Mouse (Mus musculus) hindbrain, embryonic 12.5 days (tissue): Measurements from ENCODE around the gene Fbrs. TPM values are rescaled to one million over a fixed set of nuclear protein-coding genes. Genes with fewer than 3 reads are reported as not detected.
A peak's percentile ranks its signal among the peaks of the same experiment; 100 is the strongest.

Experiments
- ATAC-seq: fragments of 200-750 bp; cut with Nextera tagmentation; 2 replicates; pipeline ENCODE4 v1.8.0; 2017; ENCODE audit warnings: moderate TSS enrichment; ENCODE audit not compliant: low FRiP score
- H3K27ac ChIP-seq: fragments of 300-500 bp; sonication (generic); 2 replicates; pipeline ENCODE4 v1.5.1; 2016; ENCODE audit warnings: mild to moderate bottlenecking
- H3K27me3 ChIP-seq: fragments of 300-500 bp; sonication (generic); 2 replicates; pipeline ENCODE4 v1.6.1; 2016; ENCODE audit warnings: mild to moderate bottlenecking
- H3K36me3 ChIP-seq: fragments of 300-500 bp; sonication (generic); 2 replicates; pipeline ENCODE4 v1.6.1; 2016; ENCODE audit warnings: mild to moderate bottlenecking
- H3K4me1 ChIP-seq: fragments of 300-500 bp; sonication (generic); 2 replicates; pipeline ENCODE4 v1.6.1; 2016
- H3K4me2 ChIP-seq: fragments of 300-500 bp; sonication (generic); replicated peaks from 2 replicates; pipeline ENCODE4 v1.6.1; 2016; ENCODE audit warnings: mild to moderate bottlenecking
- H3K4me3 ChIP-seq: fragments of 300-500 bp; sonication (generic); 2 replicates; pipeline ENCODE4 v1.5.1; 2016; ENCODE audit warnings: mild to moderate bottlenecking
- H3K9ac ChIP-seq: fragments of 300-500 bp; sonication (generic); 2 replicates; pipeline ENCODE4 v1.6.1; 2016; ENCODE audit warnings: mild to moderate bottlenecking, moderate library complexity
- H3K9me3 ChIP-seq: fragments of 300-500 bp; sonication (generic); replicated peaks from 2 replicates; pipeline ENCODE4 v1.6.1; 2016; ENCODE audit warnings: mild to moderate bottlenecking
- WGBS: fragments of 180-500 bp; shearing (Covaris S2); methylation state at CpG from one replicate; pipeline ENCODE4 v1.1.7; 2016; 5-methylcytosine and 5-hydroxymethylcytosine counted together
- polyA plus RNA-seq: library from polyadenylated mRNA; unstranded; fragments of >200 nt; fragmentation: Nextera tagmentation; extraction: Ambion mirVana; gene quantifications from 2 replicates; pipeline ENCODE4 v1.2.1, GENCODE M21; 2016

The Fbrs gene
- polyA plus RNA-seq, 1 experiment from 2014 or later: 14.4 TPM

DNA sequence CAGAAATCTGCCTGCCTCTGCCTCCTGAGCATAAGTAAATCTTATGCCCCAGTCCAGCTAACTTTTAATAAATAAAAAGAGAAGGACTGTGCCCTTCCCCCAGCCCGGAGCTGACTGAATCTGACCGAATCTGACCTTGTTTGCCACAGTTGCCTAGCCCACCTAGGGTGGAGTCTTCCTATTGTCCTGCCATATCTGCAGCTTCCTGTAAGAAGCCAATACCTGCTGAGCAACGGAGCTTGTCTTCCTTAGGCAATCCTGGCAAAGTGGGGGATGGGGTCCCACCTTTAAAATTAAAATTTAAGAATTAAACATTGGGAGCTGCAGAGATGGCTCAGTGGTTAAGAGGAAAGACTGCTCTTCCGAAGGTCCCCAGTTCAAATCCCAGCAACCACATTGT, 12.4 kb upstream of the Fbrs start:
- no peak overlapping the region for H3K27ac ChIP-seq
- H3K4me1 ChIP-seq: peaks cover 7% of the 10 kb centered on the region
- H3K4me2 ChIP-seq: no peak overlapping the region
- no peaks in the 10 kb centered on the region for H3K9me3 ChIP-seq
- 92% methylated on average over 4 of the region's 4 CpGs for WGBS
- H3K36me3 ChIP-seq: peaks cover 35% of the 10 kb centered on the region
- no peaks in the 10 kb centered on the region for H3K27me3 ChIP-seq
- H3K9ac ChIP-seq: no peak overlapping the region
- ATAC-seq: no peak
- no peak overlapping the region for H3K4me3 ChIP-seq

DNA sequence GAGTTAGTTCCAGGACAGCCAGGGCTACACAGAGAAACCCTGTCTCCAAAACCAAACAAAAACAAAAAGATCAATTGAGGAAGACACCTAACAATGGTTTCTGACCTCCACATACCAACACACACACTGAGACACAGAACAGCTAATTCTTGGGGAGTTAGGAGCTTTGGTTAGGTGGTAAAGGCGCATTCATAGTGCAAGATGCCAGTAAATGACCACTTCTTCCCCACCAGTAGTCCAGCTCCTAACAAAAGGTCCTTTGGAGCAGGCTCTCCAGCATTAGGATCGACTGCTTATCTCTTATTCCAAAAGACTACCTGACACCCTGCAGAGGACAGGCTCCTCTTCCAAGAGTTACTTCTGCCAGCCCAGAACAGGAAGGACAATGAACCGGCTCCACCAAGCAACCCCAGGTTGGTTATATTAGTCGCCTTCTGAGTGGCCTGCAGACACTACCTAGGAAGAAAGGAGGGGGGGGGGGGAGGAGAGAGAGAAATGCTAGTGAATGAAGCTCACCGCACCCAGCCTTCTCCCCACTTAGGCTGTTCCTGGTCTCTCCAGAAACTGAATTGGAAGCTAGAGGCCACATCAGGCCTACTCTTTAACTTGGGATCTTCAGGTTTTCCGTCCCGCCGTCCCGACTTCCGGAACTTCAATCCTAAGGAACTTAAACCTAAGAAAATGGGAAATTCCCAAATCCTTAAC, 8.8 kb upstream of the Fbrs start:
- H3K36me3 ChIP-seq: peaks cover 41% of the 10 kb centered on the region
- H3K9me3 ChIP-seq: no peaks in the 10 kb centered on the region
- peaks cover 17% of the 10 kb centered on the region for H3K4me1 ChIP-seq
- H3K27ac ChIP-seq: peak overlapping the region; percentile 98
- ATAC-seq: peak; percentile 47
- H3K4me2 ChIP-seq: peak overlapping the region; percentile 76
- H3K27me3 ChIP-seq: no peaks in the 10 kb centered on the region
- peak overlapping the region; percentile 71 for H3K9ac ChIP-seq
- WGBS: 9% methylated on average over 10 of the region's 10 CpGs
- peak overlapping the region; percentile 89 for H3K4me3 ChIP-seq

DNA sequence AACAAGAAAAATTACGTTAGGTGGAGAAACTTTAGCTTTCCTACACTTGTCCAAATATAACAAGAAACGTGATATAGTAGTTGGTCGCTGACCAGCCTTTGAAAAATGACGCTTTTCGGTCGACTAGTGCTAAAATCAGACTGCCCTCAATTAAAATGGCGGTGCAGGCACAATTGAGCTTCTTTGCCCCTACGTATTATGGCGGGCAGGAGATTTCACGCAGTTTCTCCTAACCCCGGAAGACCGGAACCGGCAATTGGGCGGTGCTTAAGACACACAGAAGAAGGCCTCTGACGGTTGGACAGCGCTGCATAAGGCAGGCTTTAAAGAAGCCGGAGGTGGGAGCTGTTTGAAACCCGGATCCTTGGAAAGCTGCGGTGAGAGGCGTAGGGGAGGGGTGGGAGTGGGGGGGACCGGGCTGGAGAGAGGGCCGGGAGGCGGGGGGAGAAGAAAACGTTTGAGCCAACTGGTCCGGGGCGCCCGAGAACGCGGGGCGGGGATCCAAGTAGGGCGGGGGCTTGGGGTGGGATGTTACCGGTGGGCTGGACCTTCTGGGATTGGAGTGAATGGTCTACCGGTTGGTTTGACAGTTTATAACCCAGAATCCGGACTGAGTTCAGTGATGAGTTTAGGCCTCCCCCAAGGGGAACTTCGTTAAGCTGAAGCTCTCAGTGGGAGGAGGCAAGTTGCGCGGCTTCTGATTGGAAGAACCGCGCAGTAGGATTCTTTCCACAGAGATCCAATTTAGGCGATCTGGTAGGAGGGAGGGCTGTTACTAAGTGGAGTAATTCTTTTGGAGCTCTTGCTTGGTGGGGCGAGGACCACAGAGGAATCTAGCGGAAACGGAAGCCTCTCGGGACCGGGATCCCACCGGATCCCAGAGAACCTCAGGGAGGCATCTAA, 8.0 kb upstream of the Fbrs start:
- ATAC-seq: peak; percentile 94
- under 1% methylated on average over 46 of the region's 46 CpGs for WGBS

DNA sequence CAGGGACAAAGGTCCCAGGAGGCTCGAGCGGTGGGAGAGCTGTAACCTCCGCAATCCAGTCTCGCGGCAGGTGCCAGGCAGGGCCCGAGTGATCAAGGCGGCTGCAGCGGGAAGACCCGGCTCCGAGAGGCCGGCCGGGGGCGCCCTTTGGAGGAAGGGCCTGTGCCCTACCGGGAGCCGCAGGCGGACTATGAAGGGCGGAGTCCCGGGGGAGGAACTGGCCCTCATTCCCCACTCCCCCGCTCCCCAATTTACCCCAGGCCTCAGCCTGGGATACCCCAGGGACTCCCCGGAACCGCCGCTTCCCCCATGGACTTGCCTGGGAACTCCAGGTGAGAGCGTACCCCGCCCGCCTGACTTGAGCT, 7.4 kb upstream of the Fbrs start:
- peak overlapping the region; percentile 98 for H3K27ac ChIP-seq

More for the DNA sequence above, 8.0 kb upstream of the Fbrs start:
- Histone ChIP-seq H3K4me1 (peaks cover 17% of the 10 kb centered on the region), H3K4me2 (peak overlapping the region; percentile 76), H3K9ac (peak overlapping the region; percentile 96), H3K36me3 (peaks cover 43% of the 10 kb centered on the region), H3K27me3 (no peaks in the 10 kb centered on the region), H3K4me3 (peak overlapping the region; percentile 89), H3K27ac (peak overlapping the region; percentile 98), H3K9me3 (no peaks in the 10 kb centered on the region)

DNA sequence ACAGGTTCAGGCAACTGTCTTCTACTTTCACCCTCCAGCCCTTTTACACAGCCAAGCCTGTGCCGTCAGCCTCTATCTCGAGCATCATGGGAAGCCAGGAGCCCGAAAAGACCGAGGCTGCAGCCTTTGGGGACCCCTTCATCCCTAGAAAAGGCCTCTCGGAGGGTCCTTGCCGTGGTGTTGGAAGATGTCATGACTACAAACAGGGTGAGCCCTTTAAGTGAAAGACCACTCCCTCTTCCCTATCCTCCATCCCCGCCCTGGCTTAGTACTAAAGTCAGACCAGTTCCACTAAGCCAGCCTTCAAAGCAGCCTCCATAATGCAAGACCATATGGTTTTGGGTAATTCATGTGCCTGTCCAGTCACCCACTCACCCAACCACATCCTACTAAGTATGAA, 6.9 kb upstream of the Fbrs start:
- Histone ChIP-seq H3K36me3 (peaks cover 43% of the 10 kb centered on the region), H3K4me3 (peak overlapping the region; percentile 89), H3K4me2 (peak overlapping the region; percentile 76), H3K9me3 (no peaks in the 10 kb centered on the region), H3K27me3 (no peaks in the 10 kb centered on the region), H3K27ac (peak overlapping the region; percentile 98), H3K4me1 (peaks cover 20% of the 10 kb centered on the region), H3K9ac (peak overlapping the region; percentile 96)
- ATAC-seq: no peak
- WGBS: 2% methylated on average over 7 of the region's 7 CpGs

More for the DNA sequence above, 7.4 kb upstream of the Fbrs start:
- peak overlapping the region; percentile 89 for H3K4me3 ChIP-seq
- H3K9me3 ChIP-seq: no peaks in the 10 kb centered on the region
- no peaks in the 10 kb centered on the region for H3K27me3 ChIP-seq
- H3K36me3 ChIP-seq: peaks cover 43% of the 10 kb centered on the region
- H3K9ac ChIP-seq: peak overlapping the region; percentile 96
- H3K4me1 ChIP-seq: peaks cover 17% of the 10 kb centered on the region
- WGBS: under 1% methylated on average over 24 of the region's 25 CpGs
- peak overlapping the region; percentile 76 for H3K4me2 ChIP-seq
- ATAC-seq: peak; percentile 30

DNA sequence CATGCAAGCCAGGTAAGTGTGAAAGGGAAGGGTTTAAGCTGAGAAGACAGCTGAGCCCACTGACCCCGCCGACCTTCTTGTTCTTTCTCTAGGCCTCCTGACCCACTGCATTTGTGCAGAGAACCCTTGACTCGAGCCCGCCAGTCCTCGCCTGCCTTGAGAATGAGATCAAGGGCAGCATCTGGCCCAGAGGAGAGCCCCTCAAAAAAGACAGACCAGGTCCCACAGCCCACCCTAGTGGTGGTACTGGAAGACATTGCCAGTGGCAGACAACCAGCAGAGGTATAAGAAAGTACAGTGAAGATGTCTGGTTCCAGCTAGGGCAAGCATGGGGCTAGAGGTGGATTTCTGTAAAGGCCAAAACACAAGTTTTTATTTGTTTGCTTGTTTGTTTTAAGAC, 5.3 kb upstream of the Fbrs start:
- Histone ChIP-seq H3K4me1 (peaks cover 24% of the 10 kb centered on the region), H3K27me3 (no peaks in the 10 kb centered on the region), H3K36me3 (peaks cover 37% of the 10 kb centered on the region), H3K9me3 (no peaks in the 10 kb centered on the region), H3K9ac (no peak overlapping the region), H3K4me2 (no peak overlapping the region), H3K4me3 (no peak overlapping the region), H3K27ac (no peak overlapping the region)
- WGBS: 76% methylated on average over 5 of the region's 5 CpGs
- no peak for ATAC-seq

DNA sequence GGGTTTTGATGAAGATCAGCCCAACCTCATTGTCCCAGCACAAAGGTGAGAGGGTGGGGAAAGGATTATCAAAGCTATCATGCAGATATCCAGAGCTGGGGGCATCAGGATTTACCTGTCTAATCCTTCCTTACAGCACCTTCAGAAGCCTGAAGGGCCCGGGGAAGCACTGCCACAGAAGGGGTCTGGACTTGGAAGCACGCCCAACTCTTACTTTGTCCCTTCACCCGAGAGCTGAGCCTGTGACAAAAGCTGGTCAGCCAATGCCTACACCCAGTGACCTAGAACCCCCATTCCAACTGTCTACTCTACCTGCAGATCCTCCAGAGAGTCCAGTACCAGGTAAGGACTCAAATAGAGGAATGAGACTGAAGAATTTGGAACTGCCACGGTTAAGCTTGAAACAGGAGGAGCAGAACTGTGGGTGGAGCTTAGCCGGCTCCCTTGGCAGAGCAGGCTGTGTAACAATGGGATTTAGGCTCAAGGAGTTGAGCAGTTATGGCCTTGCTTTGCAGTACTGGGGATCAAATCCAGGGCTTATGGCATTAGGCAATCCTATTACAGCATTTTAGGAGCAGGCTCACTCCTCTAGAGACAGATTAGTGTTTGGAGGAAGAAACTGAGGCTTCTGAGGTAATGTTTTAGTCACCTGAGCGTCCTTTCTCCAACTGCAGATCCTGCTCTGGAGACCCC, 4.5 kb upstream of the Fbrs start:
- peaks cover 37% of the 10 kb centered on the region for H3K36me3 ChIP-seq
- H3K9me3 ChIP-seq: no peaks in the 10 kb centered on the region
- H3K27me3 ChIP-seq: no peaks in the 10 kb centered on the region
- no peak overlapping the region for H3K9ac ChIP-seq
- ATAC-seq: no peak
- H3K4me2 ChIP-seq: no peak overlapping the region
- peaks cover 22% of the 10 kb centered on the region for H3K4me1 ChIP-seq
- no peak overlapping the region for H3K4me3 ChIP-seq
- whole genome bisulfite sequencing: 87% methylated on average over 6 of the region's 6 CpGs
- H3K27ac ChIP-seq: no peak overlapping the region

DNA sequence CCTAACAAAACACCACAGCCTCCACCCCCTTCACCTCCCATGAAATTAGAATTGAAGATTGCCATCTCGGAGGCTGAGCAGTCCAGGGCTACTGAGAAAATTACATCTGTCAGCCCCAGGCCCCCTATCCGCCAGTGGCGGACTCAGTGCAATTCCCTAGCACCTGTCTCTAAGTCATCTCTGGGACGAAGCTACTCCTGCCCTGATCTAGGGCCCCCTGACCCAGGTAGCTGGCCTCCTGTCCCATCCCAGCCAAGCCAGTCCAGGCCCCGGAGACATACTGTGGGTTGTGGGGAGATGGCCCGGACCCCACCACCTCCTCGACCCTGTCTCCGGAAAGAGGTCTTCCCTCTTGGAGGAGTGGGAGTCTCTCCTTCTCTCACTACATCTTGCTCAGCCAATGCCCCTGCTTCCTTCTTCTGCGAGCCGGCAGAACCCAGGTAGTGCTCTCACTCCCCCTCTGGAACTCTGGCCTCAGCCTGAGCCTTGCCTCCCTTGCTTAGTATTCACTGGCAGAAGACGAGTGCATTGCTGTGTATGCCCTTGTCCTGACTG, 3.7 kb upstream of the Fbrs start:
- H3K4me3 ChIP-seq: no peak overlapping the region
- H3K9me3 ChIP-seq: no peaks in the 10 kb centered on the region
- peaks cover 37% of the 10 kb centered on the region for H3K36me3 ChIP-seq
- no peaks in the 10 kb centered on the region for H3K27me3 ChIP-seq
- WGBS: 96% methylated on average over 11 of the region's 11 CpGs
- H3K27ac ChIP-seq: no peak overlapping the region
- no peak overlapping the region for H3K4me2 ChIP-seq
- H3K4me1 ChIP-seq: peaks cover 27% of the 10 kb centered on the region
- no peak overlapping the region for H3K9ac ChIP-seq
- ATAC-seq: no peak

DNA sequence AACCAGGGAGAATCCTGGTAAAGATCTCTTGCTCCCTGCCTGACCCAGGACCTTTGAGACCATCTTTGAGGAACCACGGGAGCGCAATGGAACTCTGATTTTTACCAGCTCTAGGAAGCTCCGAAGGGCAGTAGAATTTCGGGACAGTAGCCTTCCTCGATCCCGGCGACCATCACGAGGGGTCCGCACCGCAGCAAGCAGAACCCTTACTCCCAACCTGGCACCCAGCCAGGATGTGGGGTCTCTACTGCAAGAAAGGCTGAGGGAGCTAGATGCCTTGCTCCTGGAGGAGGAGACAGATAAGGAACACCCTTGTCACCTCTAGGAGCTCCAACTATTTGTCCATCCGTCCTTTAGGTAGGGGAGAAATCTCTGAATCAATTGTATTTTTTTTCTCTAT, 2.7 kb upstream of the Fbrs start:
- Histone ChIP-seq H3K4me1 (peaks cover 37% of the 10 kb centered on the region), H3K36me3 (peaks cover 44% of the 10 kb centered on the region), H3K27me3 (no peaks in the 10 kb centered on the region), H3K4me2 (no peak overlapping the region), H3K9me3 (no peaks in the 10 kb centered on the region), H3K9ac (no peak overlapping the region), H3K27ac (no peak overlapping the region), H3K4me3 (no peak overlapping the region)
- WGBS: 96% methylated on average over 11 of the region's 11 CpGs
- no peak for ATAC-seq

DNA sequence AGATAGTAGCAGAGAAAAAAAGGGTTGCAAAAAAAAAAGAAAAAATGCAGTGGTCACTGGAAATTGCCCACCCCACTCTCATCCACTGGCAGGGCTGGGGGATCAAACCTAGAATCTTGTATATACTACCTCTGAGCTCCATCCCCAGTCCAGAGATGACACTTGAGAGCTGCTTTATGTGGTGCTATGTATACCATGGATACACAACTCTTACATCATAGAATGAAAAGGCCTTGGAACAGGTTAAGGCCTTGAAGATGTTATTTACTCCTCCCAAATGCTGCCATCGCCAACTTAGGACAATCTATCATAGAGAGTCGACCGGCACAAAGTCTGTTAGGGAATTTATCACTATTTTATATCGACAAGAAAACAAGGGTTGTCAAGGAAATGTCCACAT, 2.1 kb upstream of the Fbrs start:
- 89% methylated on average over 4 of the region's 4 CpGs for WGBS
- peak overlapping the region; percentile 100 for H3K4me2 ChIP-seq
- H3K9me3 ChIP-seq: no peaks in the 10 kb centered on the region
- peaks cover 48% of the 10 kb centered on the region for H3K36me3 ChIP-seq
- peaks cover 38% of the 10 kb centered on the region for H3K4me1 ChIP-seq
- 0 out of 2 replicates have a peak overlapping the region, but pooled peaks have one; percentile 35 for H3K9ac ChIP-seq
- no peak overlapping the region for H3K27ac ChIP-seq
- H3K27me3 ChIP-seq: no peaks in the 10 kb centered on the region
- peak overlapping the region; percentile 99 for H3K4me3 ChIP-seq
- no peak for ATAC-seq

DNA sequence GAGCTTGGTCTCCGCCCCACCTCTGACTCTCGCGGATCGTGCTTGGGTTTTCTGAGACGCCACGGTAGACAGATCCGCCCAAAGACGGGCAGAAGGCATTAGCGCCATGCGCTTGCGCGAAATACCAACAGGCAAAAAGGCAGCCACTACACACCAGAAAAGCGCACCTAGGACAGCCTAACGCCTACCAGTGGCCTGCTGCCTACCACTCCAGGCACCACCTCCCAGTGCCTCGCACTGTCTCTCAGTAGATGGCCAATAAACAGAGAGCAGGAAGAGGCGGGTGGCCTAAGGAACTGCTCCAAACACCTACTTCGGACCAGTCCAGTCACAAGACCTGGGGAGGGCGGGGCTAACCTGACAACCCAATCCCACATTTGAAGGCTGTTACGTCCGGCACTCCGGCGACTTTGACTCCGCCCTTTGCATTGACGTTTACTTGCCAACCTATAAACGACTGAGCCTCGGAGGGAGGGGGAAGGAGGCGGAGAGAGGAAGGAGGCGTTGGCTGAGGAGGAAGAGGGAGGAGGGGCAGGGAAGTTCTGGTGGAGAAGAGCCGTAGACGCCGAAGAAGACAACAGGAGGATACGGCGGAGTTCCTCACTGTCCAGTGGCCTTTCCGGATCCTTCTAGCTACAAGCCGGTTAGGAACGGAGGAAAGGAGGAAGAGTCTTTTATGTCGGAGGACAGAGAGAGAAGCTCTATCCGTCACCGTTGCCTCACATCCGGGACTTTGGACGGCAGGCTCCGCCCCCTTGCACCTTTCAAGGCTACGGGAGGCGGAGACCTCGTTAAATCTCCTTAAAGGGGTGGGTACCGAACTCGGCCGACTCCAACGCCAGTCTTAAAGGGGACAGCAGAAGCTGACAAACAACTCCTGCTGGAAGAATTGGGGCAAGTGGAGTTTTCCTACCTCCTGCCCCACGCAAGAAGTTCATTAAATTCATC, 1.0 kb upstream of the Fbrs start:
- H3K36me3 ChIP-seq: peaks cover 58% of the 10 kb centered on the region
- WGBS: under 1% methylated on average over 50 of the region's 50 CpGs

More for the DNA sequence above, 1.0 kb upstream of the Fbrs start:
- peak overlapping the region; percentile 97 for H3K27ac ChIP-seq
- ATAC-seq: peak; percentile 94
- H3K9me3 ChIP-seq: no peaks in the 10 kb centered on the region
- peaks cover 30% of the 10 kb centered on the region for H3K4me1 ChIP-seq
- H3K4me2 ChIP-seq: peak overlapping the region; percentile 100
- peak overlapping the region; percentile 99 for H3K9ac ChIP-seq
- H3K4me3 ChIP-seq: peak overlapping the region; percentile 99
- H3K27me3 ChIP-seq: no peaks in the 10 kb centered on the region
